8 mouse cellular contexts compared by ENCODE assay signal in the genomic region with DNA sequence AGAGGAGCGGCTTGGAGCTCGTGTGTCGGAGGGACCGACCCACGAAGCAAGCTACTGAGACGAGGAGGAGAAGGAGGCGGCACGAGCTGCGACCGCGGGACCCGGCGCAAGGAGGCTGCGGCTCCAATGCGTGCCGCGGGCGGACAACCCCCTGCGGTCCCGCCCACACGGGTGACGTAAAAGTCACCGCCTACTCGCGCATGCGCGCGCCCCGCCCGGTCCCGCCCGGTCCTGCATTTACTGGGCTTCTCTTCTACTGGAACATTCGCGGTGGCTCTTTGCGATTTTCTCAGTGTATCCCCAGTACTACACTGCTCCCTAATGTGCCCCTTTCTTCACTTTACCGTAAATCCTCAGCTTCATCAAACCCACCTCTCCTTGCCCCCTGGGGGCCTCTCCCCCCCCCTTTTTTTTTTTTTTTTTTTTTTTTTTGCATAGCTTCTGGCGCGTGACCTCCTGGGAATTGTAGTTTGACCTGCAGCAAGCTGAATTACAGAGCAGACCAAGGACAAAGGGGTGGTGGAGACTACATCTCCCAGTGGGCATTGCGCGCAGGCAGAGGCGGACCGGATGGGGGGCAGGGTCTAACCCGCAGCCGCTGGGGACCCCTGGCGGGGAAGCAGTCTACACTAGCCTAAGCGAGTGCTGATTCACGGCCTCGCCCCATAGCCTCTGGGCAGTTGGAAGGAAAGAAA. TPM values are rescaled to one million over a fixed set of nuclear protein-coding genes. Genes with fewer than 3 reads are reported as not detected.
A peak's percentile ranks its signal among the peaks of the same experiment; 100 is the strongest.
DNase-seq lines count a peak whose midpoint lies in the region; ATAC-seq lines count a peak whose summit lies in the region.

Ywhag (minus strand) TSS at position 136 of the 695 bp plus-strand sequence.

- no peaks in the 10 kb centered on the region for H3K27me3 ChIP-seq in hindbrain, embryonic 11.5 days (ENCODE audit: control insufficient read depth, insufficient read depth, low read length)

- ATAC-seq in hindbrain, embryonic 11.5 days (ENCODE audit: low FRiP score): peak; percentile 96

- H3K27ac ChIP-seq in hindbrain, embryonic 11.5 days (ENCODE audit: low read depth, low read length): peak within 1 kb of the TSS; percentile 93

- DNase-seq in Muller cell, postnatal 12 days (ENCODE audit: inconsistent ontology term): peak; percentile 98
- DNase-seq in cerebellum, adult 9-11 months: peak; percentile 98
- DNase-seq in frontal cortex, adult 2 months (ENCODE audit: extremely low spot score in 1 of 2, low spot score in 1 of 2): peak; percentile 94 to 98
- DNase-seq in hindbrain, embryonic 11.5 days (ENCODE audit: low spot score): peak; percentile 98
- peak; percentile 97 to 99 for DNase-seq in layer of hippocampus, postnatal 10 days (ENCODE audit: low spot score in 2 of 2)
- DNase-seq in lung, postnatal 10 days: peak; percentile 99
- peak; percentile 98 for DNase-seq in ovary, postnatal 36 days (ENCODE audit: low spot score)
- DNase-seq in thymus, postnatal 25 days: peak; percentile 98

- 0 out of 2 replicates have a peak, but pooled peaks cover 4% of the 10 kb centered on the region for H3K36me3 ChIP-seq in hindbrain, embryonic 11.5 days (ENCODE audit: control insufficient read depth, insufficient read depth, low read length)

- H3K4me2 ChIP-seq in hindbrain, embryonic 11.5 days (replicated peaks; ENCODE audit: low read depth, low read length): peak within 1 kb of the TSS; percentile 57

- H3K4me1 ChIP-seq in hindbrain, embryonic 11.5 days (replicated peaks; ENCODE audit: control insufficient read depth, insufficient read depth, low read length): peaks cover 2% of the 10 kb centered on the region; the same call in 1 of the 2 replicates

- 0% methylated on average over 47 of the region's 48 CpGs for WGBS in hindbrain, embryonic 11.5 days

- peak within 1 kb of the TSS; percentile 98 for H3K4me3 ChIP-seq in hindbrain, embryonic 11.5 days (ENCODE audit: low read depth, low read length)

- H3K9me3 ChIP-seq in hindbrain, embryonic 11.5 days (ENCODE audit: control insufficient read depth, low read length): no peaks in the 10 kb centered on the region

- H3K9ac ChIP-seq in hindbrain, embryonic 11.5 days (ENCODE audit: low read depth, low read length): peak within 1 kb of the TSS; percentile 96

RNA-seq across cellular contexts. Expression of gene Ywhag, which starts in this region (rescaled TPM):
- 528 and 551 TPM in 2 replicates for polyA plus RNA-seq in frontal cortex, adult 2 months (2012; rRNA removed)
- polyA plus RNA-seq in hindbrain, embryonic 11.5 days (2014; fragmentation: Nextera tagmentation; extraction: Ambion mirVana): 204 and 208 TPM in 2 replicates
- 1,000 to 10,000 TPM; 1,571 to 1,708 TPM for total RNA-seq in layer of hippocampus, postnatal 10 days (2021)

Comparison
In these comparisons a context has a peak if more than half of its experiments do, and no peak if none do; other contexts are left out.
1. Peak in every context shown above with its lines: DNase-seq, ATAC-seq, H3K4me3 ChIP-seq and H3K27ac ChIP-seq.